Mouse (Mus musculus) olfactory bulb, adult 2 months (tissue): ENCODE data around the gene Tnfaip2.

ENCODE experiments used
- CTCF ChIP-seq: fragments of 200-500 bp; IDR thresholded peaks from 2 replicates; pipeline ENCODE4 v1.5.1; 2012; ENCODE audit warnings: low read depth, mild to moderate bottlenecking, low read length, moderate library complexity; ENCODE audit not compliant: insufficient read depth
- POLR2A ChIP-seq: fragments of 200-500 bp; IDR thresholded peaks from 2 replicates; pipeline ENCODE4 v1.6.1; 2012; ENCODE audit warnings: mild to moderate bottlenecking, low read depth, low read length, moderate library complexity; ENCODE audit not compliant: insufficient read depth

GRCm38 (mm10) chr12:111428364-111428763, 13.9 kb upstream of the Tnfaip2 start:
- TF ChIP-seq POLR2A (no peak), CTCF (no peak)
